Mouse (Mus musculus): ENCODE results near the gene Olfr288.

DNA sequence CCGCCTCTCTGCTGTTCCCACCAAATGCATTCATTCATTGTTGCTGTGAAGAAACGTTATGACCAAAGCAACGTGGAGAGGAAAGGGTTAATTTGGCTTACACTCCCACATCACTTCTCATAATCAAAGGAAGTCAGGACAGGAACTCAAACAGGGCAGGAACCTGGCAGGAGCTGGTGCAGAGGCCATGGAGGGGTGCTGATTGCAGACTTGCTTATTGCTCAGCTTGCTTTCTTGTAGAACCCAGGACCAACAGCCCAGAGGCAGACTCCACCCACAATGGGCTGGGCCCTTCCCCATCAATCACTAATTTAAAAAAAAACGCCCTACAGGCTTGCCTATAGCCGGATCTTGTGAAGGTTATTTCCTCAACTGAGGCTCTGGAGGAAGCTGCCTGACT, 18.8 kb upstream of the Olfr288 start:
- TF ChIP-seq CTCF (IDR thresholded peaks at IDR 0.05; ENCODE audit: low read depth) (no peak), EP300 (optimal IDR thresholded peaks at IDR 0.05) (no peak)
